Mouse (Mus musculus) ES-Bruce4 (cell line): ENCODE results near the gene Traf1. TPM values are rescaled to one million over a fixed set of nuclear protein-coding genes. Genes with fewer than 3 reads are reported as not detected.
A peak's percentile ranks its signal among the peaks of the same experiment; 100 is the strongest.

Experiments
- H3K27ac ChIP-seq: 2 replicates; pipeline ENCODE4 v1.5.1; 2012; ENCODE audit warnings: low read length, inconsistent platforms; ENCODE audit not compliant: insufficient read depth
- H3K27me3 ChIP-seq: 2 replicates; pipeline ENCODE4 v1.6.1; 2012; ENCODE audit warnings: mild to moderate bottlenecking, low read length, inconsistent platforms; ENCODE audit not compliant: control insufficient read depth, poor library complexity, insufficient read depth, severe bottlenecking
- H3K36me3 ChIP-seq: 2 replicates; pipeline ENCODE4 v1.6.1; 2012; ENCODE audit warnings: inconsistent platforms, mild to moderate bottlenecking, low read length, moderate library complexity; ENCODE audit not compliant: control insufficient read depth, poor library complexity, insufficient read depth, severe bottlenecking
- H3K4me1 ChIP-seq: one replicate; pipeline ENCODE4 v1.8.1; 2011; ENCODE audit warnings: low read length; ENCODE audit not compliant: control insufficient read depth, insufficient read depth
- H3K4me3 ChIP-seq: 2 replicates; pipeline ENCODE4 v1.5.1; 2011; ENCODE audit warnings: low read depth, mild to moderate bottlenecking, low read length
- H3K9ac ChIP-seq: 2 replicates; pipeline ENCODE4 v1.6.1; 2012; ENCODE audit warnings: low read depth, mild to moderate bottlenecking, inconsistent platforms; ENCODE audit not compliant: poor library complexity, severe bottlenecking
- H3K9me3 ChIP-seq: replicated peaks from 2 replicates; pipeline ENCODE4 v1.6.1; 2012; ENCODE audit warnings: mild to moderate bottlenecking, low read length, inconsistent platforms; ENCODE audit not compliant: control insufficient read depth, poor library complexity, insufficient read depth, severe bottlenecking
- CTCF ChIP-seq: IDR thresholded peaks from one replicate; pipeline ENCODE4 v1.8.1; 2011; ENCODE audit warnings: low read depth, low read length
- EP300 ChIP-seq: IDR thresholded peaks from 2 replicates; pipeline ENCODE4 v1.6.1; 2011; ENCODE audit warnings: low read depth, low read length; ENCODE audit not compliant: insufficient read depth
- POLR2A ChIP-seq: IDR thresholded peaks from one replicate; pipeline ENCODE4 v1.8.1; 2011; ENCODE audit warnings: low read length; ENCODE audit not compliant: insufficient read depth
- polyA plus RNA-seq: library from polyadenylated mRNA; stranded (reverse); fragments of >200 nt; gene quantifications from 2 replicates; pipeline ENCODE4 v1.2.4, GENCODE M21; 2011; ENCODE audit warnings: low read depth; ENCODE audit not compliant: missing spikeins, insufficient read depth, insufficient read length

Traf1 gene
- polyA plus RNA-seq, 1 experiment, result 1.2 TPM

DNA sequence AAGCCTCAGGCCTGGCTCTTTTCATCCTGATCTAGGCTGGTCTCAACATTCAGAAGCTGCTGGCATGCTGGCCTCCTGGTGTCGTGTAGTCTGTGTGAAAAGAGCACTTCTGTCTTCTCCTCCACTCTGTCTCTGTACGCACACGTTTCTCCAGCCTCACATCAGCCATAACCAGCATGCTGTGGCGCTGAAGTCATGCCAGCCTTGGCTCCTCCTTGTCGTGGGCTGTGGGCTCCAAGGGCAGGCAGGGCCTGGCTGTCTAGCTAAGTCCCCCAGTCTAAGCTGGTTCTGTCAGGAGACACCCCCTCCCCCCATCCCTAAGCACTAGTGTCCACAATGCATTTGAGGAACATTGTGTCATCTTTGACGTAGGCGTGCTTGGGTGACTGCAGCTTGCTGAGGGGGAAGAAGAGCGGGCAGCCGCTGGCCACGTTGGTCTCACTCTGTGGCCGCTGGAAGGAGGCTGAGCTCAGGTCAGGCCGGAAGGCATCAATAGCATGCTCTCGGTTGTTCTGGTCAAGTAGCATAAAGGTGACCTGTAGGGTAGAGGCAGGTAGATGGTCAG is 17.9 kb downstream of the Traf1 start:
- Histone ChIP-seq H3K4me3 (no peak overlapping the region), H3K36me3 (no peaks in the 10 kb centered on the region), H3K9me3 (no peaks in the 10 kb centered on the region), H3K27me3 (no peaks in the 10 kb centered on the region), H3K4me1 (peaks cover 14% of the 10 kb centered on the region), H3K9ac (no peak overlapping the region), H3K27ac (no peak overlapping the region)
- no peak for TF ChIP-seq CTCF
- TF ChIP-seq EP300, result no peak
- no peak for TF ChIP-seq POLR2A

DNA sequence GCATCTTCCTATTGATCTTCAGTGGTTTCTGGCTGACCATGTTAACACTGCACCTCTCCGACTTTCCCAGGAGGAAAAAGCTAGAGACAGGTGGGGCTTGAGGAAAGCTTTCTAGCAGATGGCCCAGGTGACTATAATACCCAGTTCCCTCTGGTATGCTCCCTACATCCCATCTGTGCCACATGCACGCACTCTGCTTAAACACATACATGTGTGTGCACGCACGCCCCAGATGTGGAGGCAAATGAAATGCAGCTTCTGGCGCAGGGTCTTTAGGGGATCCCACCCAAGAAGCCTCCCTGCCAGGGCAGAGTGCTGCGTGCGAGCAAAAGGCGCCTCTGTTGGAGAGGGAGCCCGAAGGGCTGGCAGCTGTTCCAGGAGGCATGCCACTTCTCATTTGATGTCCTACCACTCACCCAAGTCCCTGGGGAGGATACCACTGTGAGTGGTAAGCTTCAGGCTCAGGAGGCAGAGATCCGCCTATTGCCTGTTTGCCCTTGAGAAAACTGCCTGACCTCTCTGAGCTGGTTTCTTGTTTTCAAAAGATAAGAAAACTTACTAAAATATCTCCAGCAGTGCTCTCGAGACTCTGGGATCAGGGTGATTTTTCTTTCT is 20.4 kb downstream of the Traf1 start:
- TF ChIP-seq CTCF (no peak), POLR2A (no peak), EP300 (no peak)
- no peaks in the 10 kb centered on the region for H3K27me3 ChIP-seq
- H3K27ac ChIP-seq, result no peak overlapping the region
- H3K36me3 ChIP-seq, result no peaks in the 10 kb centered on the region
- H3K4me1 ChIP-seq, result peaks cover 16% of the 10 kb centered on the region
- no peak overlapping the region for H3K4me3 ChIP-seq
- H3K9ac ChIP-seq, result no peak overlapping the region
- no peaks in the 10 kb centered on the region for H3K9me3 ChIP-seq

DNA sequence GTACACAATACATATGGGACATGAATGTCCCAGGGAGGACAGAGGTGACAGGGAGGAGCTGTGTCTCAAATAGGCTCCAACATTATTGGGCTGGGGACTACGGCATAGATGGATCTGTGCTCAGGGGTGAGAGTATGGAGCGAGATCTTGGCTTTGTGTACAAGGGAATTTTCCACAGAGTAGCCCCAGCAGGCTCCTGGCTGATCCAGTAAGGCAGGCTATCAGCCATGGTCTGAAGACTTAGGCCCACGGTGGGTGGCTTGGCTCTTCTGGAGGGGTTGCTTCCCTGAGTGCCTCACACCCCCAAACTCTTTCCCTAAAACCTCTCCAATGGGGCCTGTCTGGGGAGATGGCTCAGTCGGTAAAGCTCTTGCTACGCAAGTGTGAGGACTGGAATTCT is 21.3 kb downstream of the Traf1 start:
- H3K4me1 ChIP-seq, result peaks cover 18% of the 10 kb centered on the region
- no peak for TF ChIP-seq EP300
- no peak for TF ChIP-seq CTCF
- TF ChIP-seq POLR2A, result no peak
- H3K27me3 ChIP-seq, result no peaks in the 10 kb centered on the region
- H3K9ac ChIP-seq, result no peak overlapping the region
- H3K36me3 ChIP-seq, result no peaks in the 10 kb centered on the region
- H3K27ac ChIP-seq, result no peak overlapping the region
- no peak overlapping the region for H3K4me3 ChIP-seq
- no peaks in the 10 kb centered on the region for H3K9me3 ChIP-seq

DNA sequence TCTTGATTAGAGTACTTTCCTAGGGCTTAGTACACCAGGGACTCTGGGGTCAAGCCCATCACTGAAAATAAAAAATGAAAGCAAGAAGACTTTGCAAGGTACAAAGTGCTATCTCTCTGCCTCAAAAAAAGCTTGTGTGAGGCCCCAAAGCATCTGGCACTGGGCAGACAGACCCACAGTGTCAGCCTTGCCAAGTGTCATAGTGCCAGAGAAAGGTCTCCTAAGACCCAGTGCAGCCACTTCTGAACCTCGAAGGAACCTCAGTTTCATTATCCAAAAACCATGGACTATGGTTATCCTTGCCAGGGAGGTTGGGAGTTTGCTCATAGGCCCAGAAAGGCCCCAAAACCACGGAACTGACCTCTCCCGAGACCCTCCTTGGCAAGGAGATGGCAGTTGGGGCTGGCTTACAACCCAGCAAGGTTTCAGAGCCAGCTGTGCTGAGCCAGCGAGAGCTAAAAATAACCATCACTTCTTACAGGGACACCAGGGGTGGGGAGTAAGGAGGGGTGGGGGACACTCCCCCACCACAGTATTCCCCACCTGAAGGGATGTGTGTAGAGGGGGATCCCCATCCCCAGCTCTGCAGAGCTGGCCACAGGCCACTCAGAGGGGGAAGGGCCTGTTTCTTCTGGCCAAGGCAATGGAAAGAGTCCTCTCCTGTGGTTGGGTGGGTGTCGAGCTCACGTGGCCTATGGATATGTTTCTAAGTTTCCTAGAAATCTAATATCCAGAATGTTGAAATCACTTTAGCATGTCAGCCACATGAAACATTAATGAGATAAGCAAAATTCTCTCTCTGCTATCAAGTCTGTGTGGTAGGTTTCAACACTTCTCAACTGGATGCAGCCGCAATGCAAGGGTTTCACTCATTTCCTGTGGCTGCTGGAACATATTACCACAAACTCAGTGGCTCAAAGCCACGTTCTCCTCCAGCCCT is 23.0 kb downstream of the Traf1 start:
- no peak for TF ChIP-seq POLR2A
- TF ChIP-seq EP300, result no peak
- no peak for TF ChIP-seq CTCF
- H3K9me3 ChIP-seq, result no peaks in the 10 kb centered on the region
- H3K4me1 ChIP-seq, result peaks cover 15% of the 10 kb centered on the region
- H3K36me3 ChIP-seq, result no peaks in the 10 kb centered on the region
- H3K27ac ChIP-seq, result no peak overlapping the region
- H3K4me3 ChIP-seq, result no peak overlapping the region
- no peaks in the 10 kb centered on the region for H3K27me3 ChIP-seq
- H3K9ac ChIP-seq, result no peak overlapping the region

DNA sequence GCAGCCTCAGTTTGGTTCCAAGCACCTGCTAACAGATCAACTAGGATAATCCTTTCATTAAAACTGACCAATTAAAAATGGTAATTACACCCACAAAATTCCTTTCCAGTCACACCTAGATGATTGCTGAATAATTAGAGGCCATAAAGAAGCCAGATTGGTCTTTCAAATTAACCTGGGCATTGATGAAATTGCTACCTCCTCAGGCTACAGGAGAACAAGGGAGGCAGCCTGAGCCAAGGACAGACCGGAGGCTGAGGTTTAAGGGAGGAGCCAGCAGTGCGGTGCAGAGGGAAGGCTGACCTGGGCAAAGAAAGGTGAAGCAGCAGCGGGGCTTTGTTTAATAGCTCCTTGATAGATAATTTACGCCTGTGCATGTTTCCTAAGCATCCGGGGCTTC is 24.1 kb downstream of the Traf1 start:
- Histone ChIP-seq H3K27ac (peak overlapping the region; percentile 33), H3K9ac (no peak overlapping the region), H3K9me3 (no peaks in the 10 kb centered on the region), H3K4me1 (peaks cover 11% of the 10 kb centered on the region), H3K27me3 (no peaks in the 10 kb centered on the region), H3K4me3 (no peak overlapping the region), H3K36me3 (no peaks in the 10 kb centered on the region)
- TF ChIP-seq POLR2A, result no peak

DNA sequence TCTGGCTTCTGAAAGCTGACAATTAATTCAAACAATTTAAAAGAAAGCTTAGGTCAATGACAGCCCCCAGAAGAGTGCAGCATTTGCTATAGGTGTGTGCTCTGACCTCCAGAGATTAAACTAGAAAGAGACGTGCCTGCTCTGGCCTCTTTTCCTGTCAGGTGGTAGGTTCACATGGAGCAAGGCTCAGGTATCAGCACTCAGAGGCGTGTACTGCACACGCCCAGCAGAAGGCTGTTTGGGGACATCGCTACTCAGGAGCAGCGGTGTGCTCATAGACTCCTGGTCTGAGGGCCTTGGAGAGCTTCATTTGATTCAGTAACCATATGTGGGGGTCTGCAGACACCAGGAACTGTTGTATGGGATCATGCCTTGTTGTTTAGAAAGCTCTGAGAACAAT is 34.3 kb downstream of the Traf1 start:
- TF ChIP-seq CTCF (no peak), EP300 (peak; percentile 88)
- peak overlapping the region; percentile 48 for H3K27ac ChIP-seq
- H3K27me3 ChIP-seq, result no peaks in the 10 kb centered on the region
- H3K9ac ChIP-seq, result no peak overlapping the region
- H3K36me3 ChIP-seq, result no peaks in the 10 kb centered on the region
- peaks cover 10% of the 10 kb centered on the region for H3K4me1 ChIP-seq
- no peaks in the 10 kb centered on the region for H3K9me3 ChIP-seq
- no peak overlapping the region for H3K4me3 ChIP-seq
